Mouse (Mus musculus): Measurements from ENCODE around the gene Tmem59.

Gene Tmem59

GRCm38 (mm10) chr4:107180746-107181145 lies 2.5 kb downstream of the Tmem59 start:
- DNase-seq (ENCODE audit: low spot score): no peak

GRCm38 (mm10) chr4:107181866-107182265 lies 3.7 kb downstream of the Tmem59 start:
- DNase-seq (ENCODE audit: low spot score): no peak

GRCm38 (mm10) chr4:107182796-107183195 lies 4.6 kb downstream of the Tmem59 start:
- no peak for DNase-seq (ENCODE audit: low spot score)

GRCm38 (mm10) chr4:107183203-107183602 lies 5.0 kb downstream of the Tmem59 start:
- no peak for DNase-seq (ENCODE audit: low spot score)

GRCm38 (mm10) chr4:107185703-107186102 lies 7.5 kb downstream of the Tmem59 start:
- no peak for DNase-seq (ENCODE audit: low spot score)

- no peak for DNase-seq (ENCODE audit: low spot score)
Measured at GRCm38 (mm10) chr4:107193841-107194240, 15.6 kb downstream of the Tmem59 start.

GRCm38 (mm10) chr4:107196454-107196853 lies 18.3 kb downstream of the Tmem59 start:
- DNase-seq (ENCODE audit: low spot score): no peak

- no peak for DNase-seq (ENCODE audit: low spot score)
Measured at GRCm38 (mm10) chr4:107198072-107198471, 19.9 kb downstream of the Tmem59 start.

- DNase-seq (ENCODE audit: low spot score): no peak
Measured at GRCm38 (mm10) chr4:107201779-107202178, 23.6 kb downstream of the Tmem59 start.

GRCm38 (mm10) chr4:107203001-107203400 lies 24.8 kb downstream of the Tmem59 start:
- no peak for DNase-seq (ENCODE audit: low spot score)

- DNase-seq (ENCODE audit: low spot score): no peak
Measured at GRCm38 (mm10) chr4:107207016-107207415, 28.8 kb downstream of the Tmem59 start.

GRCm38 (mm10) chr4:107208880-107209279 lies 30.7 kb downstream of the Tmem59 start, which contains the start of gene Ldlrad1:
Ldlrad1 (plus strand) TSS chr4:107209180.
- no peak for DNase-seq (ENCODE audit: low spot score)

GRCm38 (mm10) chr4:107210483-107211097 lies 32.4 kb downstream of the Tmem59 start:
- peak; percentile 82 for DNase-seq (ENCODE audit: low spot score)

GRCm38 (mm10) chr4:107211465-107211864 lies 33.3 kb downstream of the Tmem59 start:
- DNase-seq (ENCODE audit: low spot score): peak; percentile 85

GRCm38 (mm10) chr4:107211936-107212335 lies 33.7 kb downstream of the Tmem59 start:
- no peak for DNase-seq (ENCODE audit: low spot score)

GRCm38 (mm10) chr4:107213279-107214011 lies 35.2 kb downstream of the Tmem59 start:
- DNase-seq (ENCODE audit: low spot score): no peak

GRCm38 (mm10) chr4:107217574-107217973 lies 39.4 kb downstream of the Tmem59 start:
- DNase-seq (ENCODE audit: low spot score): no peak

- no peak for DNase-seq (ENCODE audit: low spot score)
Measured at GRCm38 (mm10) chr4:107221524-107221923, 43.3 kb downstream of the Tmem59 start.

- peak; percentile 73 for DNase-seq (ENCODE audit: low spot score)
Measured at GRCm38 (mm10) chr4:107223225-107224204, 45.3 kb downstream of the Tmem59 start.

- DNase-seq (ENCODE audit: low spot score): no peak
Measured at GRCm38 (mm10) chr4:107226313-107226712, 48.1 kb downstream of the Tmem59 start.

GRCm38 (mm10) chr4:107232219-107232618 lies 54.0 kb downstream of the Tmem59 start:
- DNase-seq (ENCODE audit: low spot score): peak; percentile 38

GRCm38 (mm10) chr4:107238253-107238652 lies 60.1 kb downstream of the Tmem59 start:
- DNase-seq (ENCODE audit: low spot score): no peak
